Mouse (Mus musculus): ENCODE results near the gene Ppp1cb. TPM values are rescaled to one million over a fixed set of nuclear protein-coding genes. Genes with fewer than 3 reads are reported as not detected.

The Ppp1cb gene
- total and polyA plus RNA-seq, 3 experiments, result 121 to 2,029 (median 268) TPM

DNA sequence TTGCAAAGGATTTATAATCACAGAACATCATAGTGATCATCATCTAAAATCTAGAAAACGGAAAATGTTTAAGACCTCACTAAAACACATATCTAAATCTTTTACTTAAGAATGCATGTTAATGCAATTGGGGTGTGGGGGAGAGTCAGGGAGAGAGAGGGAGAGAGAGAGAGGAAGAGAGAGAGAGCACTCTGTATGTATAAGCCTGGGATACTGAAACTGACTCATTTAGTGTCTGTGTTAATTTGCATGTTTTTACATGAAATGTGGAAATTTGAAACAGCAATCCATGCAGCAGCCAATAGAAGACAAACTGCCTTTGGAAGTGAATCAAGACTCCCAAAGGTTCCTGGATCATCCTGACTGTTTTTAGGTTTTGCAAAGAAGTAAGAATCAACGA, 45.1 kb upstream of the Ppp1cb start:
- no peaks in the 10 kb centered on the region for H3K9me3 ChIP-seq (replicated peaks; ENCODE audit: insufficient read depth, low read length)
- TF ChIP-seq POLR2AphosphoS2 (IDR thresholded peaks at IDR 0.05; ENCODE audit: low read length) (no peak), ETS1 (IDR thresholded peaks at IDR 0.05; ENCODE audit: low read depth, low read length) (no peak), USF1 (IDR thresholded peaks at IDR 0.05; ENCODE audit: low read depth, low read length) (no peak), TBP (IDR thresholded peaks at IDR 0.05; ENCODE audit: low read depth, low read length) (no peak), POLR2A (IDR thresholded peaks at IDR 0.05; ENCODE audit: control insufficient read depth in 1 of 2, insufficient read depth in 1 of 2, low read depth in 1 of 2, low read length in 2 of 2, poor library complexity in 1 of 2) (no peak), CHD2 (IDR thresholded peaks at IDR 0.05; ENCODE audit: low read length) (no peak), KAT2A (conservative IDR thresholded peaks at IDR 0.05; ENCODE audit: low read depth, low read length) (no peak), ZNF384 (IDR thresholded peaks at IDR 0.05; ENCODE audit: low read depth, low read length) (no peak)
- H3K27me3 ChIP-seq (ENCODE audit: control insufficient read depth in 1 of 2, insufficient read depth in 2 of 2, low read length in 2 of 2), result peaks cover 3 to 7% of the 10 kb centered on the region in 2 experiments; a peak in 3 of 4 replicates
- no peak overlapping the region for H3K27ac ChIP-seq (ENCODE audit: control insufficient read depth, low read depth, low read length)
- H3K4me3 ChIP-seq (ENCODE audit: control insufficient read depth in 1 of 2, insufficient read depth in 1 of 2, low read depth in 2 of 2, low read length in 2 of 2), result no peak overlapping the region
- H3K4me1 ChIP-seq (ENCODE audit: control insufficient read depth in 1 of 2, insufficient read depth in 2 of 2, low read length in 2 of 2), result peaks cover 0 to 7% of the 10 kb centered on the region in 2 experiments; a peak in 2 of 4 replicates
- no peaks in the 10 kb centered on the region for H3K79me2 ChIP-seq (ENCODE audit: control insufficient read depth, insufficient read depth, low read length, poor library complexity)
- H3K36me3 ChIP-seq (ENCODE audit: control insufficient read depth in 1 of 2, insufficient read depth in 2 of 2, low read length in 2 of 2), result 0 out of 4 replicates have a peak, but pooled peaks cover 0 to 2% of the 10 kb centered on the region in 2 experiments
- H3K9ac ChIP-seq (ENCODE audit: control insufficient read depth, low read depth, low read length, poor library complexity, severe bottlenecking), result no peak overlapping the region
- DNase-seq (ENCODE audit: low read depth, low spot score), result no peak

DNA sequence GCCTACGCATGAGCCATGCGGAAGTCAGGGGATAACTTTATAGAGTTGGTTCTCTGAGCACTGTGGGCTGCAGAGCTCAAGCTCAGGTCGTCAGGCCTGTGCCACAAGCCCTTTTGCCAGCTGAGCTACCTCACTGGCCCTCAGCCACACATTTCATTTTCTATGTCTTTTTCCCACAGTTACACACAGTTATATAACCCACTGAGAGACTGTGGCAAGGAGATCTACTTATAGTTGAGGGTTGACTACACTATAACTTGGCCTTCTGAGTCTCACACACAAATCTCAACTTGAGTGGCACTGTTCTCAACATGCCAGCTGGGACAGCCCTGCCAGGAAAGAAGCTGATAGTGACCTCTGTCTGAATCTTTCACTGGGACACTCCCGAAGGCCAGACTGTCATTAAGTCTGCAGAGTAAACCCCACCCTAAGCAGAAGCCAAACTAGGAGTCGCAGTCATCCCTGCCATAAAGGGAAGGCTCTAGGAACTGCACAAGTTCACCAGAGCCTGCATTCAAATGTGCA, 44.1 kb upstream of the Ppp1cb start:
- Histone ChIP-seq H3K9ac (ENCODE audit: control insufficient read depth, low read depth, low read length, poor library complexity, severe bottlenecking) (no peak overlapping the region), H3K27ac (ENCODE audit: control insufficient read depth, low read depth, low read length) (no peak overlapping the region), H3K9me3 (replicated peaks; ENCODE audit: insufficient read depth, low read length) (no peaks in the 10 kb centered on the region), H3K4me1 (ENCODE audit: control insufficient read depth in 1 of 2, insufficient read depth in 2 of 2, low read length in 2 of 2) (peaks cover 0 to 7% of the 10 kb centered on the region in 2 experiments; a peak in 2 of 4 replicates), H3K36me3 (ENCODE audit: control insufficient read depth in 1 of 2, insufficient read depth in 2 of 2, low read length in 2 of 2) (0 out of 4 replicates have a peak, but pooled peaks cover 0 to 2% of the 10 kb centered on the region in 2 experiments), H3K79me2 (ENCODE audit: control insufficient read depth, insufficient read depth, low read length, poor library complexity) (no peaks in the 10 kb centered on the region), H3K27me3 (ENCODE audit: control insufficient read depth in 1 of 2, insufficient read depth in 2 of 2, low read length in 2 of 2) (peaks cover 2 to 5% of the 10 kb centered on the region in 2 experiments; a peak in 1 of 4 replicates), H3K4me3 (ENCODE audit: control insufficient read depth in 1 of 2, insufficient read depth in 1 of 2, low read depth in 2 of 2, low read length in 2 of 2) (no peak overlapping the region)
- no peak for DNase-seq (ENCODE audit: low read depth, low spot score)
- TF ChIP-seq HCFC1 (IDR thresholded peaks at IDR 0.05; ENCODE audit: low read depth, low read length) (no peak), TCF12 (IDR thresholded peaks at IDR 0.05; ENCODE audit: low read depth, low read length) (no peak), MEF2A (IDR thresholded peaks at IDR 0.05; ENCODE audit: extremely low read depth, insufficient replicate concordance, low read depth, low read length, poor library complexity, severe bottlenecking) (no peak), USF1 (IDR thresholded peaks at IDR 0.05; ENCODE audit: low read depth, low read length) (no peak)

DNA sequence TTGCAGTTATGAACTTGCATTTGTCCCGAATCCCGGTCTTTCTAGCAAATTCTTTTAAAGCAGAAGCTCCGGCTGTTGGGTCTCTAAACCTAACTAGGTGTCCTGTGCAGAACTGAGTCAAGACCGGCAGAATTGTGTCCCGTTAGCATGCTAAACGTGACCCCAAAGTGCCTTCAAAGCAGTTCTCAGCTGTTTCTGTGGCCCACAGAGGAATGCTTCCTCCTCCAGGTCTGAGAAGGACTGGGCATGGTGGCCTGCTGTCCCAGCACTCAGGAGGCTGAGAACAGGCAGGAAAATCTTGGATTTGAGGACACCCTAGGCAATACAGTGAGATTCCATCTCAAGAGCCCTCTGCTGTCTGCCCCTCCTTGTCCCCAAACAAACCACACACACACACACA, 43.1 kb upstream of the Ppp1cb start:
- peaks cover 2 to 5% of the 10 kb centered on the region in 2 experiments; a peak in 1 of 4 replicates for H3K27me3 ChIP-seq (ENCODE audit: control insufficient read depth in 1 of 2, insufficient read depth in 2 of 2, low read length in 2 of 2)
- no peaks in the 10 kb centered on the region for H3K9me3 ChIP-seq (replicated peaks; ENCODE audit: insufficient read depth, low read length)
- TF ChIP-seq JUND (IDR thresholded peaks at IDR 0.05; ENCODE audit: low read depth, low read length) (no peak), TCF12 (IDR thresholded peaks at IDR 0.05; ENCODE audit: low read depth, low read length) (no peak), USF1 (IDR thresholded peaks at IDR 0.05; ENCODE audit: low read depth, low read length) (no peak), MYB (IDR thresholded peaks at IDR 0.05; ENCODE audit: low read depth, low read length) (no peak), ETS1 (IDR thresholded peaks at IDR 0.05; ENCODE audit: low read depth, low read length) (no peak), E2F4 (IDR thresholded peaks at IDR 0.05; ENCODE audit: borderline replicate concordance, low read depth, low read length) (no peak), SMC3 (IDR thresholded peaks at IDR 0.05; ENCODE audit: low read depth, low read length) (no peak), CHD2 (IDR thresholded peaks at IDR 0.05; ENCODE audit: low read length) (no peak), GABPA (IDR thresholded peaks at IDR 0.05; ENCODE audit: low read depth, low read length) (no peak), EP300 (IDR thresholded peaks at IDR 0.05; ENCODE audit: low read depth in 1 of 2, low read length in 2 of 2) (no peak), ZMIZ1 (IDR thresholded peaks at IDR 0.05; ENCODE audit: low read depth, low read length) (no peak), NELFE (IDR thresholded peaks at IDR 0.05; ENCODE audit: low read depth, low read length) (no peak), POLR2A (IDR thresholded peaks at IDR 0.05; ENCODE audit: control insufficient read depth in 1 of 2, insufficient read depth in 1 of 2, low read depth in 1 of 2, low read length in 2 of 2, poor library complexity in 1 of 2) (no peak), BHLHE40 (IDR thresholded peaks at IDR 0.05; ENCODE audit: borderline replicate concordance, low read depth, low read length) (no peak), CHD1 (IDR thresholded peaks at IDR 0.05; ENCODE audit: low read depth, low read length) (no peak), MAFK (IDR thresholded peaks at IDR 0.05; ENCODE audit: borderline replicate concordance, low read depth, low read length) (no peak), POLR2AphosphoS2 (IDR thresholded peaks at IDR 0.05; ENCODE audit: low read length) (no peak)
- peaks cover 0 to 7% of the 10 kb centered on the region in 2 experiments; a peak in 2 of 4 replicates for H3K4me1 ChIP-seq (ENCODE audit: control insufficient read depth in 1 of 2, insufficient read depth in 2 of 2, low read length in 2 of 2)
- H3K27ac ChIP-seq (ENCODE audit: control insufficient read depth, low read depth, low read length), result no peak overlapping the region
- H3K79me2 ChIP-seq (ENCODE audit: control insufficient read depth, insufficient read depth, low read length, poor library complexity), result no peaks in the 10 kb centered on the region
- H3K9ac ChIP-seq (ENCODE audit: control insufficient read depth, low read depth, low read length, poor library complexity, severe bottlenecking), result no peak overlapping the region
- H3K36me3 ChIP-seq (ENCODE audit: control insufficient read depth in 1 of 2, insufficient read depth in 2 of 2, low read length in 2 of 2), result 0 out of 4 replicates have a peak, but pooled peaks cover 0 to 2% of the 10 kb centered on the region in 2 experiments
- DNase-seq (ENCODE audit: low read depth, low spot score), result no peak
- no peak overlapping the region for H3K4me3 ChIP-seq (ENCODE audit: control insufficient read depth in 1 of 2, insufficient read depth in 1 of 2, low read depth in 2 of 2, low read length in 2 of 2)
